Mouse (Mus musculus): Measurements from ENCODE around the gene Slc44a2. TPM values are rescaled to one million over a fixed set of nuclear protein-coding genes. Genes with fewer than 3 reads are reported as not detected.
A peak's percentile ranks its signal among the peaks of the same experiment; 100 is the strongest.

Slc44a2 gene
- 47.4 and 49.2 TPM in 2 replicates for polyA plus RNA-seq (2012; rRNA removed)

DNA sequence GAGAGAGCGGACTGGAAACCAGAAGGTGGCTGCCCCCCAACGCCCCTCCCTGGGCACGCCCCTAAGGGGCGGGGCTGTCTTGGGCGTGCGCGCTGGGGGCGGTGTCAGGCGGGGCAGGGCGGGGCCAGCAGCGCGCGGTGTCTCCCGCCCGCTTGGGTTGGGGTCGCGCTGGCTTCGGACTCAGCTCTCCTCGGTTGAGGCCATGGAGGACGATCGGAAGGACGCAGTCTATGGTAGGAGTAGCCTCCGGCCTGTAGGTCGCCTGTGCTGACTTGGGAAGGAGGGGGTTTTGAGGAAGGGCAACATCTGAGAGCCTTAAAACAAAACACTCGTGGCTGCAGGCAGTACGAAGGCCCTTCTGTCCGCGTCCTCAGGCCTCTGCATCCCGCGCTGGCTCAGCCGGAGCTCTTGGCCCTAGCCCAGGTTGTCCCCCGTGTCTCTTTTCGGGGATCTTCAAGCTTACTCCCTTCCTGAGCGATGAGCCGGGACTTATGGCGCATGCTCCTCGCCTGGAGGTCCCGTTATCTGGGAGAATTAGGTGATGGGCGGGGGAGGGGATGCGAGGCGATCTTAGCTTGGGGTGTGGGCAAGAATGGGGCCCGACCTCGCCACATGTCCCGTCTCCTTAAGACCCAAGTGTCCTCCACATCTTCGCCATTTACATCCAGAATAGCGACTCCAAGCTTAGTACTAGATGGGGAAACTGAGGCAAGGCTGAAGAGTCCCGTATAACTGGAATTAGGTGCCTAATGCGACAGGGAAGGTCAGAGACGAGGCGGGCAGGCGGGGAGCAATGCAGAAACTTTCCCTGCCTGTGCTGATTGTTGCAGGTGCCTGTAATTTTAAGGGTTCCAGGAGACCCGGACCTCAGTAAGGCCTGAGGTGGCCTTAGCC is at the start of gene Slc44a2:
Gene Slc44a2, plus strand, starts transcription at position 80 of the 894 bp plus-strand sequence.
- Histone ChIP-seq H3K27ac (ENCODE audit: insufficient read depth, low read depth, low read length) (peak within 1 kb of the TSS; percentile 54), H3K36me3 (ENCODE audit: control insufficient read depth, insufficient read depth, low read length) (no peaks in the 10 kb centered on the region), H3K4me3 (ENCODE audit: insufficient read depth, low read depth, low read length) (peak within 1 kb of the TSS; percentile 77), H3K4me1 (ENCODE audit: control insufficient read depth, insufficient read depth, low read length) (peaks cover 3% of the 10 kb centered on the region; the same call in 1 of the 2 replicates), H3K27me3 (replicated peaks; ENCODE audit: control insufficient read depth, insufficient read depth, low read length) (no peaks in the 10 kb centered on the region)
- 4% methylated on average over 52 of the region's 52 CpGs for whole genome bisulfite sequencing
- peak; percentile 89 for DNase-seq
- TF ChIP-seq CTCF (conservative IDR thresholded peaks at IDR 0.05; ENCODE audit: insufficient read depth, insufficient read length, low read depth, low read length) = no peak
- no peak for TF ChIP-seq POLR2A (IDR thresholded peaks at IDR 0.05; ENCODE audit: low read depth, low read length)

DNA sequence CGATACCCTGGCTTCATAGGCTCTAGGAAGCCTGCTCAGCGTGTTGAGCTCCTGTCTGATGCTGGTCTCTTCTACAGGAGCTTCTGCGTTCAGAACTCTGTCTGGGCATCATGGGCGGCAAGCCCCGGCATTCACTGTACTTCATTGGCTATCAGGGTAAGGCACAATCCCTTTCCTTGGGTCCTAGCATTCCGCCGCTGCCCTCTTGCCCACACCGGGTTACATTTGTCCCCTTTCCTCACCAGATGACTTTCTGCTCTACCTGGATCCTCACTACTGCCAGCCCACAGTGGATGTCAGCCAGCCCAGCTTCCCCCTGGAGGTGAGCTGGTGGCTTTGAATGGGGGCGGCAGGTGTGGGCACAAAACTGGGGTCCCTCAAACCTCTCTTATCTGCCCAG is 48.1 kb upstream of the Slc44a2 start:
- WGBS = 90% methylated on average over 9 of the region's 9 CpGs
- Histone ChIP-seq H3K4me1 (ENCODE audit: control insufficient read depth, insufficient read depth, low read length) (no peaks in the 10 kb centered on the region), H3K27ac (ENCODE audit: insufficient read depth, low read depth, low read length) (no peak overlapping the region), H3K27me3 (replicated peaks; ENCODE audit: control insufficient read depth, insufficient read depth, low read length) (no peaks in the 10 kb centered on the region), H3K36me3 (ENCODE audit: control insufficient read depth, insufficient read depth, low read length) (peaks cover 8% of the 10 kb centered on the region), H3K4me3 (ENCODE audit: insufficient read depth, low read depth, low read length) (no peak overlapping the region)
- TF ChIP-seq POLR2A (IDR thresholded peaks at IDR 0.05; ENCODE audit: low read depth, low read length) = no peak
- TF ChIP-seq CTCF (conservative IDR thresholded peaks at IDR 0.05; ENCODE audit: insufficient read depth, insufficient read length, low read depth, low read length) = no peak
- no peak for DNase-seq

DNA sequence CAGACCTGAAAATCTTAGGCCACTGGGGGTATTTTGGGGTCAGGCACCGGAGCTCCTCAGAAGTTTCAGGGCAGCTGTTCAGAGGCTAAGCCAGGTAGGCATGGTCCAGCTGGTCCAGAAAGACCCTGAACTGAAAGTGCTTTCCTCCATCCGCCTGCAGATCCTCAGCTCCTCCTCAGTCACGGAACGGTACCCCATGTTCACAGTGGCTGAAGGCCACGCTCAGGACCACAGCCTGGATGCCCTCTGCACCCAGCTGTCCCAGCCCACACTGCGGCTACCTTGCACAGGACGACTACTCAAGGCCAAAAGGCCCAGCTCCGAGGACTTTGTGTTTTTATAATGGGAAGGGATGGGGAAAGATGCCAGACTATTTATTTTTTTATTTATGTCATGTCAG is 47.4 kb upstream of the Slc44a2 start:
- Histone ChIP-seq H3K36me3 (ENCODE audit: control insufficient read depth, insufficient read depth, low read length) (peaks cover 8% of the 10 kb centered on the region), H3K4me1 (ENCODE audit: control insufficient read depth, insufficient read depth, low read length) (no peaks in the 10 kb centered on the region), H3K27me3 (replicated peaks; ENCODE audit: control insufficient read depth, insufficient read depth, low read length) (no peaks in the 10 kb centered on the region), H3K4me3 (ENCODE audit: insufficient read depth, low read depth, low read length) (no peak overlapping the region), H3K27ac (ENCODE audit: insufficient read depth, low read depth, low read length) (no peak overlapping the region)
- no peak for DNase-seq
- WGBS = 70% methylated on average over 8 of the region's 8 CpGs
- TF ChIP-seq POLR2A (IDR thresholded peaks at IDR 0.05; ENCODE audit: low read depth, low read length) = no peak
- no peak for TF ChIP-seq CTCF (conservative IDR thresholded peaks at IDR 0.05; ENCODE audit: insufficient read depth, insufficient read length, low read depth, low read length)

DNA sequence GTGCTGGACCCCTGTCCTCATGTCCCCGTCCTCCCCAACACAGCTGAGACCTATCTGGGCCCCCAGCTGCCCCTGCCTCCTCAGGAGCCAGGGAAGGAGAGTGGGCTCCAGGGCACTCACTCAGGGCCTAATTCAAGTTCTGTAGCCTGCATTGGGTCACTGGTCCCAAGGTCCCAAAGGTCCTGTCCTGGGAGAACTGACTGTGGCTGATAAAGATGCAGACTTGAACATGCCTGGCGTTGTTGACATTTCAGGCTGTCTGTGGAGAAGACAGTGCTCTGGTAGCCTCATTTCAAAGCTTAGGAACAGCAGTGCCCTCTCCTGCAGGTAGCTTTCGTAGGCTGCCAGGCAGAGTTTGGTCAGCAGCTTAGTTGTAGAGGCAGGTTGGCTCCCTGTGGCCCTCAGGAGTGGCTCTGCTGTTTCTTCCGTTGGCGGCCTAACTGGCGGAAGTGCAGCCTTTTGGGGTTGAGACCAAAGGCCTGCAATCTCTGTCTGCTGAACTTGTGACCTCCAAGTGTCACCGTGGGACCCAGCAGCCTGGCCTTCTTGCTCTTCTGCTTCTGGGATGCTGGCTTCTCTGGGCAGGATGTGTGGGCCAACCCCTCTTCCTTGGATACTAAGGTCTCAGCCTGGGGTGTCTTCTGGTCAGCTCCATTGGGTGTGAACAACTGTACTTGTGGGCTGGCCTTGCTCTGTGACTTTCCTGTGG is 46.8 kb upstream of the Slc44a2 start:
- peaks cover 6% of the 10 kb centered on the region for H3K36me3 ChIP-seq (ENCODE audit: control insufficient read depth, insufficient read depth, low read length)
- WGBS = 75% methylated on average over 7 of the region's 7 CpGs
- no peak overlapping the region for H3K4me3 ChIP-seq (ENCODE audit: insufficient read depth, low read depth, low read length)
- DNase-seq = peak; percentile 40
- H3K4me1 ChIP-seq (ENCODE audit: control insufficient read depth, insufficient read depth, low read length) = no peaks in the 10 kb centered on the region
- H3K27me3 ChIP-seq (replicated peaks; ENCODE audit: control insufficient read depth, insufficient read depth, low read length) = no peaks in the 10 kb centered on the region
- TF ChIP-seq POLR2A (IDR thresholded peaks at IDR 0.05; ENCODE audit: low read depth, low read length) (no peak), CTCF (conservative IDR thresholded peaks at IDR 0.05; ENCODE audit: insufficient read depth, insufficient read length, low read depth, low read length) (no peak)
- H3K27ac ChIP-seq (ENCODE audit: insufficient read depth, low read depth, low read length) = no peak overlapping the region

GRCm38 (mm10) chr9:21274336-21274735 is 46.2 kb upstream of the Slc44a2 start:
- Histone ChIP-seq H3K36me3 (ENCODE audit: control insufficient read depth, insufficient read depth, low read length) (peaks cover 5% of the 10 kb centered on the region), H3K27ac (ENCODE audit: insufficient read depth, low read depth, low read length) (no peak overlapping the region), H3K4me1 (ENCODE audit: control insufficient read depth, insufficient read depth, low read length) (no peaks in the 10 kb centered on the region), H3K4me3 (ENCODE audit: insufficient read depth, low read depth, low read length) (no peak overlapping the region), H3K27me3 (replicated peaks; ENCODE audit: control insufficient read depth, insufficient read depth, low read length) (no peaks in the 10 kb centered on the region)
- TF ChIP-seq CTCF (conservative IDR thresholded peaks at IDR 0.05; ENCODE audit: insufficient read depth, insufficient read length, low read depth, low read length) (no peak), POLR2A (IDR thresholded peaks at IDR 0.05; ENCODE audit: low read depth, low read length) (no peak)
- no peak for DNase-seq
- 81% methylated on average over 3 of the region's 3 CpGs for WGBS

GRCm38 (mm10) chr9:21275013-21275710 is 45.3 kb upstream of the Slc44a2 start:
- no peak for DNase-seq
- Histone ChIP-seq H3K27ac (ENCODE audit: insufficient read depth, low read depth, low read length) (no peak overlapping the region), H3K36me3 (ENCODE audit: control insufficient read depth, insufficient read depth, low read length) (peaks cover 4% of the 10 kb centered on the region; the same call in 1 of the 2 replicates), H3K27me3 (replicated peaks; ENCODE audit: control insufficient read depth, insufficient read depth, low read length) (no peaks in the 10 kb centered on the region), H3K4me1 (ENCODE audit: control insufficient read depth, insufficient read depth, low read length) (no peaks in the 10 kb centered on the region), H3K4me3 (ENCODE audit: insufficient read depth, low read depth, low read length) (no peak overlapping the region)
- TF ChIP-seq POLR2A (IDR thresholded peaks at IDR 0.05; ENCODE audit: low read depth, low read length) = no peak
- TF ChIP-seq CTCF (conservative IDR thresholded peaks at IDR 0.05; ENCODE audit: insufficient read depth, insufficient read length, low read depth, low read length) = no peak
- WGBS = 79% methylated on average over 7 of the region's 7 CpGs

Data from kidney, adult 2 months (tissue).